Mouse (Mus musculus) lung, embryonic 14.5 days (tissue): ENCODE results near the gene Ylpm1. TPM values are rescaled to one million over a fixed set of nuclear protein-coding genes. Genes with fewer than 3 reads are reported as not detected.

Source experiments
- ATAC-seq: fragments of 200-750 bp; cut with Nextera tagmentation; 2 replicates; pipeline ENCODE4 v1.8.0; 2017; ENCODE audit warnings: mild to moderate bottlenecking, moderate TSS enrichment, moderate library complexity; ENCODE audit not compliant: insufficient read depth
- DNase-seq: peaks from one replicate; pipeline ENCODE4 v3.0.0-alpha.2; 2015
- H3K27ac ChIP-seq: fragments of 300-500 bp; sonication (generic); 2 replicates; pipeline ENCODE4 v1.5.1; 2014; ENCODE audit warnings: low read depth, mild to moderate bottlenecking, moderate library complexity
- H3K27me3 ChIP-seq: fragments of 300-500 bp; sonication (generic); 2 replicates; pipeline ENCODE4 v1.6.1; 2014; ENCODE audit warnings: low read length, control low read depth; ENCODE audit not compliant: insufficient read depth
- H3K36me3 ChIP-seq: fragments of 300-500 bp; sonication (generic); 2 replicates; pipeline ENCODE4 v1.6.1; 2014; ENCODE audit warnings: control low read depth; ENCODE audit not compliant: insufficient read depth
- H3K4me1 ChIP-seq: fragments of 300-500 bp; sonication (generic); 2 replicates; pipeline ENCODE4 v1.6.1; 2014; ENCODE audit warnings: antibody characterized with exemption, control low read depth; ENCODE audit not compliant: insufficient read depth
- H3K4me2 ChIP-seq: fragments of 300-500 bp; sonication (generic); 2 replicates; pipeline ENCODE4 v1.6.1; 2014; ENCODE audit warnings: mild to moderate bottlenecking
- H3K4me3 ChIP-seq: fragments of 300-500 bp; sonication (generic); 2 replicates; pipeline ENCODE4 v1.5.1; 2014; ENCODE audit warnings: low read depth, low read length
- H3K9ac ChIP-seq: fragments of 300-500 bp; sonication (generic); 2 replicates; pipeline ENCODE4 v1.6.1; 2014
- H3K9me3 ChIP-seq: fragments of 300-500 bp; sonication (generic); 2 replicates; pipeline ENCODE4 v1.6.1; 2016; ENCODE audit warnings: low read depth, low read length, control low read depth
- CTCF ChIP-seq: IDR thresholded peaks from 2 replicates; pipeline ENCODE4 v1.5.1; 2016; ENCODE audit warnings: antibody characterized with exemption, low read depth
- WGBS: fragments of 180-500 bp; shearing (Covaris S2); extraction: QIAGEN DNeasy Blood & Tissue Kit; methylation state at CpG from one replicate; pipeline ENCODE4 v1.1.7; 2014; 5-methylcytosine and 5-hydroxymethylcytosine counted together
- polyA plus RNA-seq: library from polyadenylated mRNA; unstranded; fragments of >200 nt; fragmentation: Nextera tagmentation; extraction: Ambion mirVana; gene quantifications from 2 replicates; pipeline ENCODE4 v1.2.1, GENCODE M21; 2014

Gene Ylpm1
- polyA plus RNA-seq, 1 experiment from 2014 or later = 38.5 TPM

- ATAC-seq (no peak), DNase-seq (peak; percentile 17)
- no peak overlapping the region for H3K4me2 ChIP-seq
- H3K9ac ChIP-seq = no peak overlapping the region
- no peaks in the 10 kb centered on the region for H3K9me3 ChIP-seq
- H3K4me3 ChIP-seq = no peak overlapping the region
- no peaks in the 10 kb centered on the region for H3K27me3 ChIP-seq
- no peaks in the 10 kb centered on the region for H3K4me1 ChIP-seq
- 57% methylated on average over 14 of the region's 14 CpGs for WGBS
- TF ChIP-seq CTCF = no peak
- H3K27ac ChIP-seq = no peak overlapping the region
- no peaks in the 10 kb centered on the region for H3K36me3 ChIP-seq
Measured at GRCm38 (mm10) chr12:85101001-85101400, 104.9 kb downstream of the Ylpm1 start.

GRCm38 (mm10) chr12:85101521-85102106, 105.5 kb downstream of the Ylpm1 start:
- Histone ChIP-seq H3K4me2 (no peak overlapping the region), H3K9ac (no peak overlapping the region), H3K36me3 (no peaks in the 10 kb centered on the region), H3K9me3 (no peaks in the 10 kb centered on the region), H3K4me1 (0 out of 2 replicates have a peak, but pooled peaks cover 2% of the 10 kb centered on the region), H3K4me3 (no peak overlapping the region), H3K27me3 (no peaks in the 10 kb centered on the region), H3K27ac (no peak overlapping the region)
- no peak for TF ChIP-seq CTCF
- DNase-seq (no peak), ATAC-seq (no peak)
- 74% methylated on average over 5 of the region's 5 CpGs for WGBS

DNA sequence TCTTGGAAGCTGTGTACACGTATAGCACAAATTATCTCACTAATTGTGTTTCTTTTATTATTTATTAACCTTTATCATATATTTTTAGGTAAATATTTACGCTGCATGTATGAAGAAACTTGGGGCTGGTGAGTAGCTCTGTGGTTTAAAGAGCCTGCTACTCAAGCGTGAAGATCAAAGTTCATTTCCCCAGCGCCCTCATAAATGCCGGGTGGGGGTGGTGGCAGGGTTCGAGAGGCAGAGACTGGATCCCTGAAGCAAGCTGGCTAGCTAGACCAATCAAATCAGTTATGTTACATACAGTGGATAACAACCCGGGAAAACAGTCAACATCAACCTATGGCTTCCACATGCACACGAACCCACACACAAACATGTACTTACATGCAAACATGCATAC, 107.0 kb downstream of the Ylpm1 start:
- Histone ChIP-seq H3K27ac (no peak overlapping the region), H3K36me3 (no peaks in the 10 kb centered on the region), H3K27me3 (no peaks in the 10 kb centered on the region), H3K9me3 (no peaks in the 10 kb centered on the region), H3K4me3 (no peak overlapping the region), H3K4me1 (0 out of 2 replicates have a peak, but pooled peaks cover 4% of the 10 kb centered on the region), H3K4me2 (no peak overlapping the region), H3K9ac (no peak overlapping the region)
- DNase-seq = no peak
- no peak for ATAC-seq
- 69% methylated on average over 8 of the region's 8 CpGs for WGBS
- no peak for TF ChIP-seq CTCF

GRCm38 (mm10) chr12:85104789-85105188, 108.7 kb downstream of the Ylpm1 start:
- Histone ChIP-seq H3K4me3 (no peak overlapping the region), H3K36me3 (no peaks in the 10 kb centered on the region), H3K27me3 (no peaks in the 10 kb centered on the region), H3K9me3 (no peaks in the 10 kb centered on the region), H3K9ac (no peak overlapping the region), H3K4me1 (peaks cover 5% of the 10 kb centered on the region; the same call in 1 of the 2 replicates), H3K4me2 (no peak overlapping the region), H3K27ac (no peak overlapping the region)
- no peak for DNase-seq
- 85% methylated on average over 8 of the region's 8 CpGs for WGBS
- TF ChIP-seq CTCF = no peak
- ATAC-seq = no peak

DNA sequence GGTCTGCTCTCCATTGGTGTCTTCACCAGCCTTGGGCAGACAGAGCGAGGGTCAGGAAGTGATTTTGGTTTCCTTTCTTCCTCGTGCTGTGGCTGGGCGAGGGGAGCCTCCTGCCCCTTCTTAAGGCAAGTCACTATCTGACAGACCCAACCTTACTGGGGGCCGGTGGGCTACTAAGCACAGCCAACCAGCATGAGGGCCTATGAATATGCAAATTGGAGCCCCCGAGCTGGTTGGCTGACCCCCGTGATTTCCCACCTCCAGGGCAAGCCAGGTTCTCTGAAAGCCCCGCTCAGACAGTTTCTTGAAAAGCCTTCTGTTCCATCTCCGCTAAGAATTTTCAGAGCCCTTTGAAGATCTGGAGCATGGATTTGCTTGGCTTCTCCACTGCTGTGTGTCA, 110.2 kb downstream of the Ylpm1 start:
- Histone ChIP-seq H3K4me2 (peak overlapping the region; percentile 36; the same call in 1 of the 2 replicates), H3K27ac (no peak overlapping the region), H3K4me1 (peaks cover 7% of the 10 kb centered on the region; the same call in 1 of the 2 replicates), H3K9ac (no peak overlapping the region), H3K4me3 (no peak overlapping the region; the same call in 1 of the 2 replicates), H3K27me3 (no peaks in the 10 kb centered on the region), H3K36me3 (no peaks in the 10 kb centered on the region), H3K9me3 (no peaks in the 10 kb centered on the region)
- no peak for TF ChIP-seq CTCF
- DNase-seq (peak; percentile 20), ATAC-seq (no peak)
- 2% methylated on average over 8 of the region's 8 CpGs for WGBS

GRCm38 (mm10) chr12:85108643-85109042, 112.5 kb downstream of the Ylpm1 start:
- no peak for TF ChIP-seq CTCF
- DNase-seq (no peak), ATAC-seq (no peak)
- Histone ChIP-seq H3K9ac (no peak overlapping the region), H3K4me1 (peaks cover 17% of the 10 kb centered on the region), H3K27ac (no peak overlapping the region), H3K36me3 (peaks cover 9% of the 10 kb centered on the region), H3K4me2 (no peak overlapping the region), H3K9me3 (no peaks in the 10 kb centered on the region), H3K4me3 (no peak overlapping the region), H3K27me3 (no peaks in the 10 kb centered on the region)
- WGBS = 59% methylated on average over 3 of the region's 3 CpGs

DNA sequence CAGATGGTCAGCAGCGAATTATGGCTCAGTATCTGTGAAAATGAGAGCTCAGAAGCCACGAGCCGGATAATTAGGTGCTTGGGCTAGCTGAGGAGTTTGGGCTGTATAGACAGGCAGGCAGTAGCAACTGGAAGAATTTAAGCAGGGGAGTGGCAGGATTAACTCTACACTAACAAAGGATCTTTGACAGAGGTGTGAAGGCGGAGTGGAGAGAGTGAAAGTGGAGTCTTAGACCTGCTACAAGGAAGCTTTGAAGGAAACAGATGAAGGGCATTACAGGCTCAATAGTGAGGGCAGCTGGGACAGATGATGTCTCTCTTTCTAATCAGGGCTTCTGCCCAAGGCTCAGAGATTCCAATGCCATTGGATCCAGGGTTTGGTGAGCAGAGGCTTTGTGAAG, 113.3 kb downstream of the Ylpm1 start:
- DNase-seq = no peak
- whole genome bisulfite sequencing = 55% methylated on average over 4 of the region's 4 CpGs
- no peak overlapping the region; the same call in 1 of the 2 replicates for H3K9ac ChIP-seq
- H3K9me3 ChIP-seq = no peaks in the 10 kb centered on the region
- H3K27ac ChIP-seq = no peak overlapping the region
- H3K4me3 ChIP-seq = no peak overlapping the region
- H3K4me1 ChIP-seq = peaks cover 17% of the 10 kb centered on the region
- no peaks in the 10 kb centered on the region for H3K27me3 ChIP-seq
- peaks cover 11% of the 10 kb centered on the region for H3K36me3 ChIP-seq
- peak overlapping the region; percentile 81 for H3K4me2 ChIP-seq
- ATAC-seq = no peak
- TF ChIP-seq CTCF = no peak
